Mouse (Mus musculus): Measurements from ENCODE around the gene Tshz2. TPM values are rescaled to one million over a fixed set of nuclear protein-coding genes. Genes with fewer than 3 reads are reported as not detected.
A peak's percentile ranks its signal among the peaks of the same experiment; 100 is the strongest.

The Tshz2 gene
- total and polyA plus RNA-seq, 2 experiments from 2014 or later, result 29.0 to 40.2 TPM

DNA sequence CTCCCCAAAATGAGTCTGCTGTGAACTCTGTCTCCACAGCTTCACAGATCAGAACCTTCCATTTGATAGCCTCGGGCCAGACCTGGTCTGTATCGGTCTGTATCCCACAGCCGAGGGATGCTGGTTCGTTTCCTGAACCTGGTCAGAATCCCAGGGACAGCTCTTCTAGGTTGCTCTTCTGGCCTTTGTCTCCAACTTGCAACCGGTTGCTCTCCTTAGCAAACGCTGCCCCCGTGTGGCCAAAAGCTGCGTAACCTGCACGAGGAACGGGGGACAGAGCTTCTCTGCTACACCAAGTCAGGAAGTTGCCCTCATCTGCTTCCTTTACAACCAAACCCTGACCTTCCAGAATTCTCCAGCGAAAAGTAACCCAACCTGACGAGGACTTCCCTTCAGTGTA, 468.3 kb downstream of the Tshz2 start:
- H3K4me1 ChIP-seq (ENCODE audit: insufficient read depth, low read length), result no peaks in the 10 kb centered on the region
- no peak overlapping the region for H3K9ac ChIP-seq (replicated peaks; ENCODE audit: low read length)
- H3K9me3 ChIP-seq (ENCODE audit: low read length), result no peaks in the 10 kb centered on the region
- no peaks in the 10 kb centered on the region for H3K36me3 ChIP-seq (ENCODE audit: insufficient read depth, low read length)
- peak; percentile 99 for TF ChIP-seq CTCF (IDR thresholded peaks at IDR 0.05; ENCODE audit: low read depth)
- H3K27ac ChIP-seq, result no peak overlapping the region
- ATAC-seq (peak; percentile 24; the same call in 1 of the 2 replicates), DNase-seq (ENCODE audit: low spot score) (peak; percentile 94)
- H3K27me3 ChIP-seq (ENCODE audit: insufficient read depth, low read length), result no peaks in the 10 kb centered on the region
- H3K4me2 ChIP-seq (ENCODE audit: low read depth, low read length), result no peak overlapping the region
- no peak overlapping the region for H3K4me3 ChIP-seq (ENCODE audit: low read length)
- 2% methylated on average over 12 of the region's 12 CpGs for WGBS

DNA sequence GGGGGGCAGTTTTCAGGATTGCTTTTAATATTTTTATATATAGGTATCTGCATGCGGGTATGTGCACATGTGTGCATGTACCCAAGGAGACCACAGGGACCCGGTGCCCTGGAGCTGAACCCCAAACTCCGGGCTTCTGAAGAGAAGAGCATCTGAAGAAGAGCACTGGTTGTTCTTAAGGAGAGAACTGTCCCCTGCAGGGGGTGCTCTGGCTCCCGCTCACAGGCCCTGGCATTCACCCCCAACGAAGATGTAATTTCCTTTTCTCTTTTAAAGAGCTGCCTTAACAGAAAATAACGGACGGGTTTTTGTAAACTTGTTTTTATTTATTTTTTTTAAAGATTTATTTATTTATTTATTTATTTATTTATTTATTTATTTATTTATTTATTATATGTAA, 469.1 kb downstream of the Tshz2 start:
- no peak for ATAC-seq
- no peak for TF ChIP-seq CTCF (IDR thresholded peaks at IDR 0.05; ENCODE audit: low read depth)

DNA sequence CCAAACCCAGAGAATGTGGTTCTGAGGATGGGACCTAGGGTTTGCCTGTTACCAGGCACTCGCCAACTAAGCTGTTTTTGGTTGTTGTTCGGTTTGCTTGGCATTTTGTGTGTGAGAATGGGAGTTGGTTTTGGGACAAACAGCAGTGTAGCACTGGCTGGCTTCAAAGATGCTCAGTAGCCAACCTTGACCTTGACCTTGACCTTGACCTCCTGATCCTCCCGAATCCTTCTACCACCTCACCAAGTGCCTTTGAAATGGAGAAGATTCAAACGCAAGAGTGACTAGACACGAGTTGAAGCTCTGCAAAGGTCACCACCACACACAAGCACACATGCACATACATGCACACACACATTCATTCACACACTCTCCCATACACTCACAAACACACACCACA, 470.5 kb downstream of the Tshz2 start:
- Histone ChIP-seq H3K27ac (no peak overlapping the region), H3K27me3 (ENCODE audit: insufficient read depth, low read length) (no peaks in the 10 kb centered on the region), H3K4me3 (ENCODE audit: low read length) (no peak overlapping the region), H3K4me1 (ENCODE audit: insufficient read depth, low read length) (no peaks in the 10 kb centered on the region), H3K4me2 (ENCODE audit: low read depth, low read length) (no peak overlapping the region), H3K9me3 (ENCODE audit: low read length) (no peaks in the 10 kb centered on the region), H3K9ac (replicated peaks; ENCODE audit: low read length) (no peak overlapping the region), H3K36me3 (ENCODE audit: insufficient read depth, low read length) (no peaks in the 10 kb centered on the region)
- WGBS, result 86% methylated on average over 5 of the region's 5 CpGs
- DNase-seq (ENCODE audit: low spot score), result no peak
- no peak for ATAC-seq
- no peak for TF ChIP-seq CTCF (IDR thresholded peaks at IDR 0.05; ENCODE audit: low read depth)

More for the DNA sequence above, 469.1 kb downstream of the Tshz2 start:
- WGBS, result 77% methylated on average over 7 of the region's 7 CpGs
- no peaks in the 10 kb centered on the region for H3K9me3 ChIP-seq (ENCODE audit: low read length)
- H3K27ac ChIP-seq, result no peak overlapping the region
- no peak overlapping the region for H3K9ac ChIP-seq (replicated peaks; ENCODE audit: low read length)
- H3K36me3 ChIP-seq (ENCODE audit: insufficient read depth, low read length), result no peaks in the 10 kb centered on the region
- no peaks in the 10 kb centered on the region for H3K27me3 ChIP-seq (ENCODE audit: insufficient read depth, low read length)
- H3K4me2 ChIP-seq (ENCODE audit: low read depth, low read length), result no peak overlapping the region
- H3K4me3 ChIP-seq (ENCODE audit: low read length), result no peak overlapping the region
- no peaks in the 10 kb centered on the region for H3K4me1 ChIP-seq (ENCODE audit: insufficient read depth, low read length)
- DNase-seq (ENCODE audit: low spot score), result no peak

DNA sequence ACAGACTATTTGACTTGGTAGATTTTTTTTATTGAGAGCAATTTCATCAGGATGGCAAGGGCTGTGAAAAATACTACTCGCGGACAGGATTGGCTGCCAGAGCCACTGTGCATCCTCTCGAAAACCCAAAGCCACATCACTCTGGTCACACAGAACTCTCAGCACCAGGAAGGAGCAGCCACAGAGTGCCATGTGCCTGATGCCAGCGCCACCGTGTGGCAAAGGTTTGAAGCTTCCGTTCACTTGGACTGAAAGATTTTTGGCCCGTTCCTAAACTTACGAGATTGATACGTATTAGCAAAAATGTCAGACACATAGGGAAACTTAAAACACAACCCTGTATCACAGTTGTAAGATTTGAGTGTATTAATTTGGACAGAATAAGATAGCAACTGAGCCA, 471.0 kb downstream of the Tshz2 start:
- peak; percentile 80 for DNase-seq (ENCODE audit: low spot score)
- TF ChIP-seq CTCF (IDR thresholded peaks at IDR 0.05; ENCODE audit: low read depth), result peak; percentile 89
- Histone ChIP-seq H3K4me1 (ENCODE audit: insufficient read depth, low read length) (no peaks in the 10 kb centered on the region), H3K27ac (no peak overlapping the region), H3K4me3 (ENCODE audit: low read length) (no peak overlapping the region), H3K4me2 (ENCODE audit: low read depth, low read length) (no peak overlapping the region), H3K9me3 (ENCODE audit: low read length) (no peaks in the 10 kb centered on the region), H3K36me3 (ENCODE audit: insufficient read depth, low read length) (no peaks in the 10 kb centered on the region), H3K9ac (replicated peaks; ENCODE audit: low read length) (no peak overlapping the region), H3K27me3 (ENCODE audit: insufficient read depth, low read length) (no peaks in the 10 kb centered on the region)
- ATAC-seq, result peak; percentile 44; the same call in 1 of the 2 replicates
- 41% methylated on average over 9 of the region's 9 CpGs for WGBS

DNA sequence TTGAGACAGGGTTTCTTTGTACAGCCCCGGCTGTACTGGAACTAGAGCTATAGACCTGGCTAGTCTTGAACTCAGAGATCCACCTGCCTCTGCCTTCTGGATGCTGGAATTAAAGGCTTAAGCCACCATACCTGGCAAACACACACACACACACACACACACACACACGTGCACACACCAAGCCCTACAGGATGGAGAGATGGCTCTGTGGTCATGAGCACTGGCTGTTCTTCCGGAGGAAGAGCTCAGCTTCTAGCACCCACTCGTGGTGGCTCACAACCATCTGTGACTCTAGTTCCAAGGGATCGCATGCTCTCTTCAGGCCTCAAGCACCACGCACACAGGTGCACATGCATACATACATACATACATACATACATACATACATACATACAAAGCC, 471.6 kb downstream of the Tshz2 start:
- DNase-seq (ENCODE audit: low spot score), result no peak
- WGBS, result 90% methylated on average over 6 of the region's 6 CpGs
- no peaks in the 10 kb centered on the region for H3K36me3 ChIP-seq (ENCODE audit: insufficient read depth, low read length)
- ATAC-seq, result 0 out of 2 replicates have a peak, but pooled peaks have one; percentile 1
- no peaks in the 10 kb centered on the region for H3K4me1 ChIP-seq (ENCODE audit: insufficient read depth, low read length)
- H3K27ac ChIP-seq, result no peak overlapping the region
- no peaks in the 10 kb centered on the region for H3K9me3 ChIP-seq (ENCODE audit: low read length)
- H3K27me3 ChIP-seq (ENCODE audit: insufficient read depth, low read length), result no peaks in the 10 kb centered on the region
- H3K9ac ChIP-seq (replicated peaks; ENCODE audit: low read length), result no peak overlapping the region
- no peak for TF ChIP-seq CTCF (IDR thresholded peaks at IDR 0.05; ENCODE audit: low read depth)
- H3K4me2 ChIP-seq (ENCODE audit: low read depth, low read length), result no peak overlapping the region
- H3K4me3 ChIP-seq (ENCODE audit: low read length), result no peak overlapping the region

DNA sequence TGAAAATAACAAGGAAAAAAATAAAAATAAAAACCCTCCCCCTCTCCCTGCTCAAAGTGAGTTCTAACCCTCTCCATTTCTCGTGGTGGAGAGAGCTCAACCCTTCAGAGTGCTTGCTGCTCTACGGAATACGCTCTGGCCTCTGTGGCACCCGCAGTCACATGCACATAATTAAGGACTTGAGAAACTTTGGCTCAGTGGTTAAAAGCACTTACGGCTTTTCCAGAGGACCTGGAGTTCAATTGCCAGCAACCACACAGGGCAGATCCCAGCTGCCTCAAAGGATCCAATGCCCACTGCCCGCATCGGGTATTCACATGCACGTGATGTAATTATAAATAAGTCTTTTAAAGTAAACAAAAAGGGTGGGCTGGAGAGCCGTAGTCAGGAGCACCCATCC, 473.2 kb downstream of the Tshz2 start:
- ATAC-seq, result no peak
- TF ChIP-seq CTCF (IDR thresholded peaks at IDR 0.05; ENCODE audit: low read depth), result no peak
- WGBS, result 69% methylated on average over 9 of the region's 9 CpGs

DNA sequence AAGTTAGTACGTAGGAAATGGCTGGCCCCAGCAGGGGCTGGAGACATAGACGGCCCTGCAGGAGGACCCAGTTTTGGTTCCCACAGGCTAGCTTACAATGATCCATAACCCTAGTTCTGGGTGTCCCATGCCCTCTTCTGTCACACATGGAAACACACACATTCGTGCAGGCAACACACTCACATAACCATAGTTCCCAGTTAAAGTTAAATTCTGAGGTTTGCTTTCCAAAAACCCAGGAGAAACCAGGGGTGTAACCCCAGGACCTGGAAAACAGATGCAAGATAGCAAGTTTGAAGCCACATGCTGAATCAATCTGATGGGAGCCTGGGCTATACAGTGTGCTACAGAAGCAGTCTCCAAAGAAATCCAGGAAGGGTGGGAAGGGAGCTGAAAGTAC, 475.0 kb downstream of the Tshz2 start:
- Histone ChIP-seq H3K9me3 (ENCODE audit: low read length) (no peaks in the 10 kb centered on the region), H3K4me3 (ENCODE audit: low read length) (no peak overlapping the region), H3K4me2 (ENCODE audit: low read depth, low read length) (no peak overlapping the region), H3K27ac (no peak overlapping the region), H3K4me1 (ENCODE audit: insufficient read depth, low read length) (no peaks in the 10 kb centered on the region), H3K27me3 (ENCODE audit: insufficient read depth, low read length) (no peaks in the 10 kb centered on the region), H3K36me3 (ENCODE audit: insufficient read depth, low read length) (no peaks in the 10 kb centered on the region), H3K9ac (replicated peaks; ENCODE audit: low read length) (no peak overlapping the region)
- ATAC-seq, result no peak
- 84% methylated on average over 3 of the region's 3 CpGs for whole genome bisulfite sequencing
- no peak for TF ChIP-seq CTCF (IDR thresholded peaks at IDR 0.05; ENCODE audit: low read depth)
- no peak for DNase-seq (ENCODE audit: low spot score)

More for the DNA sequence above, 473.2 kb downstream of the Tshz2 start:
- no peak overlapping the region for H3K4me2 ChIP-seq (ENCODE audit: low read depth, low read length)
- H3K9ac ChIP-seq (replicated peaks; ENCODE audit: low read length), result no peak overlapping the region
- no peaks in the 10 kb centered on the region for H3K36me3 ChIP-seq (ENCODE audit: insufficient read depth, low read length)
- DNase-seq (ENCODE audit: low spot score), result no peak
- H3K9me3 ChIP-seq (ENCODE audit: low read length), result no peaks in the 10 kb centered on the region
- H3K27ac ChIP-seq, result no peak overlapping the region
- H3K27me3 ChIP-seq (ENCODE audit: insufficient read depth, low read length), result no peaks in the 10 kb centered on the region
- H3K4me1 ChIP-seq (ENCODE audit: insufficient read depth, low read length), result no peaks in the 10 kb centered on the region
- H3K4me3 ChIP-seq (ENCODE audit: low read length), result no peak overlapping the region

Data from hindbrain, postnatal 0 days (tissue).